Mouse (Mus musculus) hindbrain, embryonic 11.5 days (tissue): ENCODE results near the gene Crip1. TPM values are rescaled to one million over a fixed set of nuclear protein-coding genes. Genes with fewer than 3 reads are reported as not detected.

Experiments used
- ATAC-seq: fragments of 200-750 bp; cut with Nextera tagmentation; 2 replicates; pipeline ENCODE4 v1.8.0; 2017; ENCODE audit warnings: mild to moderate bottlenecking, moderate TSS enrichment, moderate library complexity; ENCODE audit not compliant: low FRiP score
- DNase-seq: peaks from one replicate; pipeline ENCODE4 v3.0.0-alpha.2; 2015; ENCODE audit warnings: low spot score
- H3K27ac ChIP-seq: fragments of 300-500 bp; sonication (generic); 2 replicates; pipeline ENCODE4 v1.5.1; 2014; ENCODE audit warnings: mild to moderate bottlenecking, low read depth, low read length
- H3K27me3 ChIP-seq: fragments of 300-500 bp; sonication (generic); 2 replicates; pipeline ENCODE4 v1.6.1; 2014; ENCODE audit warnings: mild to moderate bottlenecking, low read length, moderate library complexity, mixed read lengths; ENCODE audit not compliant: control insufficient read depth, insufficient read depth
- H3K36me3 ChIP-seq: fragments of 300-500 bp; sonication (generic); 2 replicates; pipeline ENCODE4 v1.6.1; 2014; ENCODE audit warnings: mild to moderate bottlenecking, low read length, moderate library complexity, mixed read lengths; ENCODE audit not compliant: control insufficient read depth, insufficient read depth
- H3K4me1 ChIP-seq: fragments of 300-500 bp; sonication (generic); replicated peaks from 2 replicates; pipeline ENCODE4 v1.6.1; 2014; ENCODE audit warnings: low read length, mixed read lengths; ENCODE audit not compliant: control insufficient read depth, insufficient read depth
- H3K4me2 ChIP-seq: fragments of 300-500 bp; sonication (generic); replicated peaks from 2 replicates; pipeline ENCODE4 v1.6.1; 2014; ENCODE audit warnings: mild to moderate bottlenecking, low read depth, low read length
- H3K4me3 ChIP-seq: fragments of 300-500 bp; sonication (generic); 2 replicates; pipeline ENCODE4 v1.5.1; 2014; ENCODE audit warnings: low read depth, low read length
- H3K9ac ChIP-seq: fragments of 300-500 bp; sonication (generic); 2 replicates; pipeline ENCODE4 v1.6.1; 2014; ENCODE audit warnings: low read depth, low read length
- H3K9me3 ChIP-seq: fragments of 300-500 bp; sonication (generic); 2 replicates; pipeline ENCODE4 v1.6.1; 2016; ENCODE audit warnings: low read length; ENCODE audit not compliant: control insufficient read depth
- WGBS: fragments of 180-500 bp; shearing (Covaris S2); extraction: QIAGEN DNeasy Blood & Tissue Kit; methylation state at CpG from one replicate; pipeline ENCODE4 v1.1.7; 2014; 5-methylcytosine and 5-hydroxymethylcytosine counted together
- polyA plus RNA-seq: library from polyadenylated mRNA; unstranded; fragments of >200 nt; fragmentation: Nextera tagmentation; extraction: Ambion mirVana; gene quantifications from 2 replicates; pipeline ENCODE4 v1.2.1, GENCODE M21; 2014

Gene Crip1
- polyA plus RNA-seq, 1 experiment from 2014 or later: 84.7 TPM

- no peaks in the 10 kb centered on the region for H3K36me3 ChIP-seq
- no peaks in the 10 kb centered on the region for H3K27me3 ChIP-seq
- no peak for ATAC-seq
- no peak for DNase-seq
- 85% methylated on average over 18 of the region's 18 CpGs for WGBS
- H3K9ac ChIP-seq: no peak overlapping the region
- no peak overlapping the region for H3K4me2 ChIP-seq
- H3K4me3 ChIP-seq: no peak overlapping the region
- no peaks in the 10 kb centered on the region for H3K4me1 ChIP-seq
- no peak overlapping the region for H3K27ac ChIP-seq
- no peaks in the 10 kb centered on the region for H3K9me3 ChIP-seq
Observed at GRCm38 (mm10) chr12:113176960-113177725, 31.0 kb downstream of the Crip1 start.

DNA sequence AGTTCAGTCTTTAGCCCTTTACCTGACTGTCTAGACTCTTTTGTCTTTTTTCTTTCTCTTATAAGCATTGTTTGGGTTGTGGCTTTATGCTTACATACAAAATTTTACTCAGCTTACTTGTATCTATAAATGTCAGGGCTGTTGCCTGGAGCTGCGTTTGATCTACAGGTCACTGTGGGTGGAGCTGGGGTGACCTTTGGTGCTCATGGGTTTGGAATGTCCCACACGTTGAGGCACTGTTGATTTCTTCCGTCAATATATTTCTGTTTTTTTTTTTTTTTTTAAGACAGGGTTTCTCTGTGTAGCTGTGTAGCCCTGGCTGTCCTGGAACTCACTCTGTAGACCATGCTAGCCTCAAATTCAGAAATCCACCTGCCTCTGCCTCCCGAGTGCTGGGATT, 34.9 kb downstream of the Crip1 start:
- no peak overlapping the region for H3K27ac ChIP-seq
- 60% methylated on average over 4 of the region's 4 CpGs for WGBS
- H3K4me3 ChIP-seq: no peak overlapping the region
- no peak for DNase-seq
- H3K27me3 ChIP-seq: peaks cover 2% of the 10 kb centered on the region; the same call in 1 of the 2 replicates
- no peaks in the 10 kb centered on the region for H3K36me3 ChIP-seq
- H3K4me1 ChIP-seq: 0 out of 2 replicates have a peak, but pooled peaks cover 3% of the 10 kb centered on the region
- ATAC-seq: no peak
- H3K4me2 ChIP-seq: no peak overlapping the region
- H3K9ac ChIP-seq: no peak overlapping the region
- no peaks in the 10 kb centered on the region for H3K9me3 ChIP-seq

DNA sequence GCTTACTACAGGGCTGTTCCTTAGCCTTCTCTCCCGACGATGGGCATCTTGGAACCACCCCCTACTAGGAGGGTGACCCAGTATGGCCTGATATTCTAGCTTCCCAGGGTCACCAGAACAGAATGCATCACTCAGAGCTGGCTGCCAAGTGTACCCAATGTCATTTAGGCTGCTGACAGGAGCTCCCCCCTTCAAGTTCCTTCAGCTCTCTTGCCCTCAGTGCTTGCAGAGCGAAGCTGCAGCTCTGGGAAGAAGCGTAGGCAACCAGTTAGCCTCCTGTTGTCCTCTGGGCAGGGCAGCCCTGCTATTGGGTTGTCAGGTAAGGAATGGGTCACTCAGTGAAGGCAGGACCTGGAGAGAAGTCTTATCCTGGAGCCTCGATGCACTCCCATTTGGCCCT, 38.8 kb downstream of the Crip1 start:
- WGBS: 71% methylated on average over 5 of the region's 5 CpGs
- Histone ChIP-seq H3K27ac (no peak overlapping the region), H3K4me2 (peak overlapping the region; percentile 83; the same call in 1 of the 2 replicates)

DNA sequence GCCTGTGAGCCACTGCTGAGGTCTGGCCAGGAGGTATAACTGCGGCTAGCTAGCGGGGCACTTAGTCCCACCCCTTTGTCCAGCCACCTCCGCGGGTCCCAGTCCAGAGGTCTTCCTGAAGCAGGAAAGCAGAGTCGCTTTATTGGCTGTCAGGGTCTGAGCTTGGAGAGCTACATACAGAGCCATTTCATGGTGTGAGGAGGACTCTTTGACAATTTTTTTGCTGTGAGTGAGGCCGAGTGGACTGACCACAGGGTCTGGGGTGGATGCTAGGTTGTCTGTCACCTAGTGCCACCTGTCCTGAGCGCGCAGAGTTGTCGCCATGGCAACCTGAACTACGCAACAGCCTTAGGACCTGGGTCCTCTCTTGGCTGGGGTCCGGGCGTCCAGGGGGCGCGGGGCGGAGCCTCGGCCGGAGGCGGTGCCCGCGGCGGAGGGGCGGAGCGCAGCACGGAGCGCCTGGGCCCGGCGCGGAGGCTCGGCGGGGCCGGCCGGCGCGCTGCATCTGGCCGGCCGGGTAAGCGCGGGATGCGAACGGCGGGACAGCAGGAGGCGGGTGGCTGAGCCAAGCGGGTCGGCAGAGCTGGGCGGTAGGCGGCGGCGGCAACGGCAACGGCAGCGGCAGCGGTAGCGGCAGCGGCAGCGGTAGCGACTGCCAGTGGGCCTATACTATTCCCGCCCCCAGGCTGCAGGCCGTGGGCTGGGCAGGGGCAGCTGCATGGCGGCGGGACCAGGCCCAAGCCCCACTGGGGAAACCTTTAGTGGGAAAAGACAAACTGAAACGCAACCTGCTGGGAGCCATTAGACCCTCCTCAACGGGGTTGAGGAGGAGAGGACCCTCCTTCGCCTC, 39.6 kb downstream of the Crip1 start, which contains the start of gene Tmem121:
Tmem121 (plus strand) TSS at position 489 of the 850 bp plus-strand sequence.
- H3K9ac ChIP-seq: peak within 1 kb of the TSS; percentile 84
- H3K9me3 ChIP-seq: no peaks in the 10 kb centered on the region
- peaks cover 5% of the 10 kb centered on the region; the same call in 1 of the 2 replicates for H3K27me3 ChIP-seq
- DNase-seq: peak; percentile 77
- no peaks in the 10 kb centered on the region for H3K36me3 ChIP-seq
- WGBS: 1% methylated on average over 60 of the region's 63 CpGs
- no peak within 1 kb of the TSS for H3K27ac ChIP-seq
- peaks cover 10% of the 10 kb centered on the region for H3K4me1 ChIP-seq
- peak; percentile 77 for ATAC-seq
- peak within 1 kb of the TSS; percentile 67 for H3K4me3 ChIP-seq
- H3K4me2 ChIP-seq: peak within 1 kb of the TSS; percentile 83

More for the DNA sequence above, 38.8 kb downstream of the Crip1 start:
- ATAC-seq: no peak
- Histone ChIP-seq H3K9me3 (no peaks in the 10 kb centered on the region), H3K4me1 (peaks cover 10% of the 10 kb centered on the region), H3K27me3 (peaks cover 5% of the 10 kb centered on the region; the same call in 1 of the 2 replicates), H3K9ac (no peak overlapping the region), H3K4me3 (no peak overlapping the region), H3K36me3 (no peaks in the 10 kb centered on the region)
- no peak for DNase-seq

GRCm38 (mm10) chr12:113186326-113187010, 40.4 kb downstream of the Crip1 start:
- ATAC-seq: peak; percentile 3; the same call in 1 of the 2 replicates
- peak overlapping the region; percentile 84 for H3K9ac ChIP-seq
- peak overlapping the region; percentile 83 for H3K4me2 ChIP-seq
- peaks cover 5% of the 10 kb centered on the region; the same call in 1 of the 2 replicates for H3K27me3 ChIP-seq
- H3K9me3 ChIP-seq: no peaks in the 10 kb centered on the region
- no peaks in the 10 kb centered on the region for H3K36me3 ChIP-seq
- H3K4me1 ChIP-seq: peaks cover 10% of the 10 kb centered on the region
- DNase-seq: no peak
- peak overlapping the region; percentile 67 for H3K4me3 ChIP-seq
- WGBS: 37% methylated on average over 12 of the region's 12 CpGs
- H3K27ac ChIP-seq: no peak overlapping the region

- WGBS: 59% methylated on average over 4 of the region's 4 CpGs
- H3K27me3 ChIP-seq: peaks cover 5% of the 10 kb centered on the region; the same call in 1 of the 2 replicates
- peak overlapping the region; percentile 96 for H3K4me2 ChIP-seq
- no peak for ATAC-seq
- H3K9me3 ChIP-seq: no peaks in the 10 kb centered on the region
- H3K4me1 ChIP-seq: peaks cover 10% of the 10 kb centered on the region
- no peak overlapping the region for H3K27ac ChIP-seq
- no peak for DNase-seq
- peak overlapping the region; percentile 67 for H3K4me3 ChIP-seq
- no peaks in the 10 kb centered on the region for H3K36me3 ChIP-seq
- H3K9ac ChIP-seq: peak overlapping the region; percentile 84
Observed at GRCm38 (mm10) chr12:113187011-113187375, 40.9 kb downstream of the Crip1 start.

- H3K27ac ChIP-seq: no peak overlapping the region
- H3K4me2 ChIP-seq: peak overlapping the region; percentile 96
- H3K4me3 ChIP-seq: peak overlapping the region; percentile 44
- H3K36me3 ChIP-seq: no peaks in the 10 kb centered on the region
- peak overlapping the region; percentile 84 for H3K9ac ChIP-seq
- H3K4me1 ChIP-seq: peaks cover 10% of the 10 kb centered on the region
- ATAC-seq: peak; percentile 55
- H3K9me3 ChIP-seq: no peaks in the 10 kb centered on the region
- H3K27me3 ChIP-seq: peaks cover 5% of the 10 kb centered on the region; the same call in 1 of the 2 replicates
- peak; percentile 92 for DNase-seq
- 3% methylated on average over 56 of the region's 56 CpGs for WGBS
Observed at GRCm38 (mm10) chr12:113187584-113188295, 41.6 kb downstream of the Crip1 start.
